Mouse (Mus musculus): ENCODE results near the gene Actr5.

Actr5 gene

GRCm38 (mm10) chr2:158687804-158688241 lies 63.1 kb downstream of the Actr5 start:
- DNase-seq (ENCODE audit: inconsistent ontology term) = peak; percentile 60
